ENCODE assay signal across 9 mouse cellular contexts in the genomic region with DNA sequence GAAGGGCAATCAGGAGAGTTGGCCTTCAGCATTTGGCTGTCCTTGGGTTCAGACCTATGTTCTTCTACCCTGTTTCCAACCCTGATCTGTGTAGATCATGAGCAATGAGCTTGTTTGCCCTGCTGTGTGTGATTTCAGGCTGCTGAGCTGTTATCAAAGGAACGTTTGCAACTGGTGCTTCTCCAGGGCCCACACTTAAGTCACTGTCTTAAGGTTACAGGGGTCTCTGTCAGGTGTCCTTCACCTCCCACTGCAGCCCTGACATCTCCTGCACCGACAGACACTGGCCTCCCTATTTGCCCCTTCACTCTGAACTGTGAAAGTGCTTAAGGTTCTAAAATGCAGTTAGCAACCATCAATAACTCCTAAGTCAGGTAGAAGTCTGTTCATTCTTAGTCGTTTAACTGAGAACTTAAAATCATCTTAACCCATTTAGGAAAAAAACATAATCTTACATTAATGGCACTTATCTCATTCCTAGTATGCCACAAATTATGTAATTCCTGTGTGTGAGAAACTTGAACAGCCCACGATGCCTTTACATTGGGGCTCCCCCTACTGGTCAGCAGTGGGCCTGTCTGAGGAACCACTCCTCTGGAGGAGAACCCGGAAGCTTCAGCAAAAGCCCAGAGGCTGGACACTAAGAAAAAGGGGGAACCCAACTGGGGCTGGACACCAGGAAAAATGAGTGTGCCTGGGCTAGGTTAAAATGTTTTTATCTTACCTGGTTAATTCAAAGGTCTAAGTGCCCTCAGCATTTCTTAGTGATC.
DNase-seq lines count a peak whose midpoint lies in the region; ATAC-seq and TF ChIP-seq lines count a peak whose summit lies in the region.
"Had no signal": no experiment of that assay in that cellular context is flagged by ENCODE, and none has a peak within 500 bp of the region (broad histone marks: within the 10 kb centered on the region; RNA-seq: fewer than 3 reads in every experiment).

No protein-coding gene starts in this region.

- H3K9me3 ChIP-seq in embryonic facial prominence, embryonic 14.5 days (ENCODE audit: control insufficient read depth, low read length): 0 out of 2 replicates have a peak, but pooled peaks cover 6% of the 10 kb centered on the region
- 0 out of 2 replicates have a peak, but pooled peaks cover 3% of the 10 kb centered on the region for H3K9me3 ChIP-seq in heart, postnatal 0 days (replicated peaks; ENCODE audit: control insufficient read depth, low read length)
- H3K9me3 ChIP-seq: midbrain, embryonic 12.5 days had no signal

- no peak overlapping the region for H3K9ac ChIP-seq in embryonic facial prominence, embryonic 14.5 days (ENCODE audit: low read depth, low read length)
- H3K9ac ChIP-seq in heart, postnatal 0 days (replicated peaks; ENCODE audit: low read depth, low read length): no peak overlapping the region
- H3K9ac ChIP-seq: midbrain, embryonic 12.5 days had no signal

- no peak for TF ChIP-seq POLR2A in bone marrow, adult 2 months (IDR thresholded peaks at IDR 0.05; ENCODE audit: borderline replicate concordance, control insufficient read depth, low read depth, low read length)

- no peak for TF ChIP-seq EP300 in heart, postnatal 0 days (IDR thresholded peaks at IDR 0.05; ENCODE audit: low read depth)

- peak; percentile 53; the same call in 1 of the 2 replicates for ATAC-seq in embryonic facial prominence, embryonic 14.5 days (ENCODE audit: low read depth)
- peak; percentile 55; the same call in 1 of the 2 replicates for ATAC-seq in heart, postnatal 0 days (ENCODE audit: insufficient read depth, low read depth)
- no peak for ATAC-seq in activated CD4-positive, CD25-positive, alpha-beta regulatory T cell, adult 4 months

- H3K36me3 ChIP-seq in embryonic facial prominence, embryonic 14.5 days (ENCODE audit: control insufficient read depth, insufficient read depth, low read length): no peaks in the 10 kb centered on the region
- no peaks in the 10 kb centered on the region for H3K36me3 ChIP-seq in heart, postnatal 0 days (replicated peaks; ENCODE audit: control insufficient read depth, insufficient read depth, low read length)
- H3K36me3 ChIP-seq: midbrain, embryonic 12.5 days had no signal

- 23% methylated on average over 5 of the region's 5 CpGs for WGBS in bone marrow, adult 2 months
- 15% methylated on average over 5 of the region's 5 CpGs for WGBS in embryonic facial prominence, embryonic 14.5 days
- WGBS in heart, postnatal 0 days: 9% methylated on average over 5 of the region's 5 CpGs

- H3K27me3 ChIP-seq in embryonic facial prominence, embryonic 14.5 days (replicated peaks; ENCODE audit: control insufficient read depth, insufficient read depth, low read length): no peaks in the 10 kb centered on the region
- peaks cover 24% of the 10 kb centered on the region; the same call in 1 of the 2 replicates for H3K27me3 ChIP-seq in heart, postnatal 0 days (ENCODE audit: control insufficient read depth, insufficient read depth, low read length)

- no peak overlapping the region for H3K27ac ChIP-seq in bone marrow, adult 2 months (ENCODE audit: control insufficient read depth, insufficient read depth, low read depth, low read length, poor library complexity)
- no peak overlapping the region for H3K27ac ChIP-seq in embryonic facial prominence, embryonic 14.5 days (replicated peaks; ENCODE audit: low read depth, low read length)
- H3K27ac ChIP-seq in heart, postnatal 0 days (ENCODE audit: low read depth): no peak overlapping the region
- H3K27ac ChIP-seq: midbrain, embryonic 12.5 days had no signal

- TF ChIP-seq CTCF in bone marrow, adult 2 months (IDR thresholded peaks at IDR 0.05; ENCODE audit: control insufficient read depth, insufficient read depth, low read length): peak; percentile 73
- TF ChIP-seq CTCF in heart, postnatal 0 days (IDR thresholded peaks at IDR 0.05; ENCODE audit: low read depth): peak; percentile 92

- no peak overlapping the region for H3K4me3 ChIP-seq in bone marrow, adult 2 months (replicated peaks; ENCODE audit: control insufficient read depth, low read depth, low read length)
- no peak overlapping the region for H3K4me3 ChIP-seq in embryonic facial prominence, embryonic 14.5 days (ENCODE audit: low read depth, low read length)
- no peak overlapping the region for H3K4me3 ChIP-seq in heart, postnatal 0 days (ENCODE audit: low read depth, low read length)
- H3K4me3 ChIP-seq: midbrain, embryonic 12.5 days had no signal

- H3K4me1 ChIP-seq in bone marrow, adult 2 months (ENCODE audit: control insufficient read depth, insufficient read depth, low read length): no peaks in the 10 kb centered on the region
- peaks cover 15% of the 10 kb centered on the region; the same call in 1 of the 2 replicates for H3K4me1 ChIP-seq in embryonic facial prominence, embryonic 14.5 days (ENCODE audit: control insufficient read depth, insufficient read depth, low read length)
- H3K4me1 ChIP-seq in heart, postnatal 0 days (ENCODE audit: control insufficient read depth, insufficient read depth): no peaks in the 10 kb centered on the region

- H3K4me2 ChIP-seq in embryonic facial prominence, embryonic 14.5 days (ENCODE audit: low read depth, low read length): no peak overlapping the region
- no peak overlapping the region for H3K4me2 ChIP-seq in heart, postnatal 0 days (ENCODE audit: low read depth, low read length)
- H3K4me2 ChIP-seq: midbrain, embryonic 12.5 days had no signal

- DNase-seq in MN1 (ENCODE audit: low spot score): peak; percentile 59
- peak; percentile 77 for DNase-seq in embryonic facial prominence, embryonic 14.5 days (ENCODE audit: low spot score)
- DNase-seq in heart, postnatal 0 days (ENCODE audit: low spot score): peak; percentile 70
- peak; percentile 65 for DNase-seq in layer of hippocampus, adult 9-11 months
- peak; percentile 85 for DNase-seq in lung, postnatal 25 days (ENCODE audit: low spot score)
- DNase-seq in right cerebral cortex, postnatal 25 days: peak; percentile 75
